Mouse (Mus musculus) heart, embryonic 10.5 days (tissue): ENCODE results near the gene Tcf7. TPM values are rescaled to one million over a fixed set of nuclear protein-coding genes. Genes with fewer than 3 reads are reported as not detected.

ENCODE experiments used
- DNase-seq: peaks from one replicate; pipeline ENCODE4 v3.0.0-alpha.2; 2017; ENCODE audit warnings: low spot score
- H3K27ac ChIP-seq: fragments of 300-500 bp; sonication (generic); 2 replicates; pipeline ENCODE4 v1.5.1; 2016; ENCODE audit warnings: mild to moderate bottlenecking
- H3K27me3 ChIP-seq: fragments of 300-500 bp; sonication (generic); 2 replicates; pipeline ENCODE4 v1.6.1; 2016; ENCODE audit warnings: mild to moderate bottlenecking; ENCODE audit not compliant: poor library complexity, insufficient read depth, severe bottlenecking
- H3K36me3 ChIP-seq: fragments of 300-500 bp; sonication (generic); 2 replicates; pipeline ENCODE4 v1.6.1; 2016; ENCODE audit warnings: mild to moderate bottlenecking, moderate library complexity
- H3K4me1 ChIP-seq: fragments of 300-500 bp; sonication (generic); 2 replicates; pipeline ENCODE4 v1.6.1; 2016; ENCODE audit warnings: mild to moderate bottlenecking
- H3K4me3 ChIP-seq: fragments of 300-500 bp; sonication (generic); 2 replicates; pipeline ENCODE4 v1.5.1; 2016; ENCODE audit warnings: mild to moderate bottlenecking, moderate library complexity
- H3K9me3 ChIP-seq: fragments of 300-500 bp; sonication (generic); 2 replicates; pipeline ENCODE4 v1.6.1; 2016; ENCODE audit warnings: mild to moderate bottlenecking, moderate library complexity
- WGBS: fragments of 180-500 bp; shearing (Covaris S2); methylation state at CpG from one replicate; pipeline ENCODE4 v1.1.7; 2016; 5-methylcytosine and 5-hydroxymethylcytosine counted together
- polyA plus RNA-seq: library from polyadenylated mRNA; unstranded; fragments of >200 nt; fragmentation: Nextera tagmentation; extraction: Ambion mirVana; gene quantifications from 2 replicates; pipeline ENCODE4 v1.2.1, GENCODE M21; 2016

Gene Tcf7
- polyA plus RNA-seq, 1 experiment from 2014 or later: 11.5 TPM

- 85% methylated on average over 8 of the region's 8 CpGs for WGBS
- Histone ChIP-seq H3K27ac (no peak overlapping the region), H3K4me3 (no peak overlapping the region), H3K9me3 (no peaks in the 10 kb centered on the region), H3K4me1 (peaks cover 17% of the 10 kb centered on the region), H3K27me3 (no peaks in the 10 kb centered on the region), H3K36me3 (peaks cover 38% of the 10 kb centered on the region)
- no peak for DNase-seq
Measured at GRCm38 (mm10) chr11:52255077-52255476, 27.7 kb downstream of the Tcf7 start.

- H3K27ac ChIP-seq: no peak overlapping the region
- 69% methylated on average over 11 of the region's 11 CpGs for WGBS
- no peak for DNase-seq
Measured at GRCm38 (mm10) chr11:52253674-52254375, 29.0 kb downstream of the Tcf7 start.

GRCm38 (mm10) chr11:52252692-52253091 lies 30.1 kb downstream of the Tcf7 start:
- no peak for DNase-seq
- H3K27ac ChIP-seq: no peak overlapping the region
- no peaks in the 10 kb centered on the region for H3K9me3 ChIP-seq
- WGBS: 76% methylated on average over 1 of the region's 1 CpGs
- H3K36me3 ChIP-seq: peaks cover 37% of the 10 kb centered on the region
- peaks cover 15% of the 10 kb centered on the region for H3K4me1 ChIP-seq
- no peak overlapping the region for H3K4me3 ChIP-seq
- no peaks in the 10 kb centered on the region for H3K27me3 ChIP-seq

More at GRCm38 (mm10) chr11:52253674-52254375, 29.0 kb downstream of the Tcf7 start:
- Histone ChIP-seq H3K27me3 (no peaks in the 10 kb centered on the region), H3K36me3 (peaks cover 33% of the 10 kb centered on the region), H3K4me3 (no peak overlapping the region), H3K4me1 (peaks cover 15% of the 10 kb centered on the region), H3K9me3 (no peaks in the 10 kb centered on the region)

GRCm38 (mm10) chr11:52251770-52252169 lies 31.0 kb downstream of the Tcf7 start:
- no peak overlapping the region for H3K4me3 ChIP-seq
- peaks cover 15% of the 10 kb centered on the region; the same call in 1 of the 2 replicates for H3K4me1 ChIP-seq
- no peak for DNase-seq
- no peaks in the 10 kb centered on the region for H3K9me3 ChIP-seq
- no peak overlapping the region for H3K27ac ChIP-seq
- WGBS: 62% methylated on average over 5 of the region's 5 CpGs
- peaks cover 37% of the 10 kb centered on the region for H3K36me3 ChIP-seq
- H3K27me3 ChIP-seq: no peaks in the 10 kb centered on the region

- Histone ChIP-seq H3K4me3 (no peak overlapping the region), H3K27me3 (no peaks in the 10 kb centered on the region), H3K27ac (no peak overlapping the region), H3K9me3 (no peaks in the 10 kb centered on the region), H3K36me3 (peaks cover 50% of the 10 kb centered on the region), H3K4me1 (0 out of 2 replicates have a peak, but pooled peaks cover 4% of the 10 kb centered on the region)
- WGBS: 96% methylated on average over 2 of the region's 2 CpGs
- DNase-seq: no peak
Measured at GRCm38 (mm10) chr11:52249452-52249851, 33.4 kb downstream of the Tcf7 start.

- no peak overlapping the region for H3K4me3 ChIP-seq
- H3K4me1 ChIP-seq: no peaks in the 10 kb centered on the region
- no peak for DNase-seq
- H3K27ac ChIP-seq: no peak overlapping the region
- 88% methylated on average over 4 of the region's 4 CpGs for WGBS
- H3K27me3 ChIP-seq: no peaks in the 10 kb centered on the region
- H3K36me3 ChIP-seq: peaks cover 72% of the 10 kb centered on the region
- H3K9me3 ChIP-seq: no peaks in the 10 kb centered on the region
Measured at GRCm38 (mm10) chr11:52240898-52241542, 41.8 kb downstream of the Tcf7 start.

- no peak for DNase-seq
- peaks cover 18% of the 10 kb centered on the region; the same call in 1 of the 2 replicates for H3K4me1 ChIP-seq
- H3K27ac ChIP-seq: no peak overlapping the region
- H3K9me3 ChIP-seq: no peaks in the 10 kb centered on the region
- H3K4me3 ChIP-seq: no peak overlapping the region
- H3K27me3 ChIP-seq: no peaks in the 10 kb centered on the region
- H3K36me3 ChIP-seq: peaks cover 32% of the 10 kb centered on the region
Measured at GRCm38 (mm10) chr11:52234509-52234908, 48.3 kb downstream of the Tcf7 start.

GRCm38 (mm10) chr11:52233906-52234305 lies 48.9 kb downstream of the Tcf7 start:
- Histone ChIP-seq H3K27ac (no peak overlapping the region), H3K36me3 (peaks cover 30% of the 10 kb centered on the region), H3K9me3 (no peaks in the 10 kb centered on the region), H3K4me1 (peaks cover 18% of the 10 kb centered on the region; the same call in 1 of the 2 replicates), H3K27me3 (no peaks in the 10 kb centered on the region), H3K4me3 (0 out of 2 replicates have a peak overlapping the region, but pooled peaks have one; percentile 92)
- no peak for DNase-seq
- 95% methylated on average over 1 of the region's 1 CpGs for WGBS

- 36% methylated on average over 3 of the region's 3 CpGs for WGBS
- peak overlapping the region; percentile 99; the same call in 1 of the 2 replicates for H3K27ac ChIP-seq
- peaks cover 24% of the 10 kb centered on the region for H3K36me3 ChIP-seq
- H3K4me1 ChIP-seq: peaks cover 18% of the 10 kb centered on the region; the same call in 1 of the 2 replicates
- DNase-seq: no peak
- no peaks in the 10 kb centered on the region for H3K9me3 ChIP-seq
- H3K4me3 ChIP-seq: peak overlapping the region; percentile 92
- no peaks in the 10 kb centered on the region for H3K27me3 ChIP-seq
Measured at GRCm38 (mm10) chr11:52233043-52233653, 49.7 kb downstream of the Tcf7 start.

GRCm38 (mm10) chr11:52231606-52232541 lies 50.9 kb downstream of the Tcf7 start, which contains the start of gene Skp1a:
Gene Skp1a, plus strand, starts transcription at chr11:52231995.
- Histone ChIP-seq H3K4me3 (peak within 1 kb of the TSS; percentile 92), H3K27ac (peak within 1 kb of the TSS; percentile 99)

GRCm38 (mm10) chr11:52230694-52231093 lies 52.1 kb downstream of the Tcf7 start:
- Histone ChIP-seq H3K27ac (peak overlapping the region; percentile 99), H3K36me3 (peaks cover 4% of the 10 kb centered on the region; the same call in 1 of the 2 replicates), H3K4me3 (peak overlapping the region; percentile 92), H3K27me3 (no peaks in the 10 kb centered on the region), H3K4me1 (peaks cover 18% of the 10 kb centered on the region; the same call in 1 of the 2 replicates), H3K9me3 (no peaks in the 10 kb centered on the region)
- 65% methylated on average over 5 of the region's 5 CpGs for WGBS
- no peak for DNase-seq

More at GRCm38 (mm10) chr11:52231606-52232541, 50.9 kb downstream of the Tcf7 start, which contains the start of gene Skp1a:
- Histone ChIP-seq H3K36me3 (peaks cover 11% of the 10 kb centered on the region; the same call in 1 of the 2 replicates), H3K9me3 (no peaks in the 10 kb centered on the region), H3K27me3 (no peaks in the 10 kb centered on the region), H3K4me1 (peaks cover 18% of the 10 kb centered on the region; the same call in 1 of the 2 replicates)
- DNase-seq: peak; percentile 95
- WGBS: under 1% methylated on average over 86 of the region's 87 CpGs
